ENCODE assay signal across 8 mouse cellular contexts in genomic region chr11:54867049-54867385, GRCm38 (mm10). TPM values are rescaled to one million over a fixed set of nuclear protein-coding genes. Genes with fewer than 3 reads are reported as not detected.
DNase-seq lines count a peak whose midpoint lies in the region; ATAC-seq and TF ChIP-seq lines count a peak whose summit lies in the region.

No protein-coding gene starts in this region.

- no peaks in the 10 kb centered on the region; the same call in none of the 2 replicates for H3K4me1 ChIP-seq in spleen, adult 2 months (ENCODE audit: control insufficient read depth, insufficient read depth, insufficient read length)
- peaks cover 23% of the 10 kb centered on the region for H3K4me1 ChIP-seq in embryonic facial prominence, embryonic 10.5 days
- H3K4me1 ChIP-seq in hindbrain, postnatal 0 days (ENCODE audit: insufficient read depth, low read length) = no peaks in the 10 kb centered on the region; the same call in 1 of the 2 replicates
- H3K4me1 ChIP-seq in liver, embryonic 15.5 days (replicated peaks) = peaks cover 57% of the 10 kb centered on the region
- H3K4me1 ChIP-seq in stomach, embryonic 16.5 days (ENCODE audit: control insufficient read depth, insufficient read depth, low read length) = peaks cover 12% of the 10 kb centered on the region

- peaks cover 13% of the 10 kb centered on the region for H3K36me3 ChIP-seq in spleen, adult 2 months (ENCODE audit: control insufficient read depth, insufficient read depth, low read length)
- H3K36me3 ChIP-seq in embryonic facial prominence, embryonic 10.5 days (replicated peaks) = peaks cover 42% of the 10 kb centered on the region
- H3K36me3 ChIP-seq in hindbrain, postnatal 0 days (ENCODE audit: insufficient read depth, low read length) = peaks cover 8% of the 10 kb centered on the region; the same call in 1 of the 2 replicates
- peaks cover 30% of the 10 kb centered on the region for H3K36me3 ChIP-seq in liver, embryonic 15.5 days (replicated peaks)
- peaks cover 16% of the 10 kb centered on the region; the same call in 1 of the 2 replicates for H3K36me3 ChIP-seq in stomach, embryonic 16.5 days (ENCODE audit: control insufficient read depth, insufficient read depth, low read length)

- no peak for ATAC-seq in hindbrain, postnatal 0 days
- ATAC-seq in liver, embryonic 15.5 days (ENCODE audit: insufficient read depth) = peak; percentile 55; the same call in 1 of the 2 replicates
- ATAC-seq in stomach, embryonic 16.5 days (ENCODE audit: insufficient read depth, low FRiP score) = peak; percentile 53; the same call in 1 of the 2 replicates

- no peaks in the 10 kb centered on the region for H3K27me3 ChIP-seq in spleen, adult 2 months (ENCODE audit: control insufficient read depth, insufficient read depth, low read length)
- no peaks in the 10 kb centered on the region for H3K27me3 ChIP-seq in embryonic facial prominence, embryonic 10.5 days (replicated peaks; ENCODE audit: low read depth, poor library complexity, severe bottlenecking)
- no peaks in the 10 kb centered on the region for H3K27me3 ChIP-seq in hindbrain, postnatal 0 days (ENCODE audit: insufficient read depth, low read length)
- H3K27me3 ChIP-seq in liver, embryonic 15.5 days = no peaks in the 10 kb centered on the region
- no peaks in the 10 kb centered on the region for H3K27me3 ChIP-seq in stomach, embryonic 16.5 days (ENCODE audit: control insufficient read depth, insufficient read depth, low read length)

- no peak for DNase-seq in spleen, adult 2 months (ENCODE audit: low read depth in 1 of 2, low spot score in 2 of 2)
- no peak for DNase-seq in spleen, adult 18-20 months
- DNase-seq in embryonic facial prominence, embryonic 10.5 days (ENCODE audit: low spot score) = no peak
- no peak for DNase-seq in hindbrain, postnatal 0 days (ENCODE audit: low spot score)
- DNase-seq in natural killer cell, adult 2 months (ENCODE audit: low spot score in 2 of 2) = no peak
- DNase-seq in urinary bladder, postnatal 25 days (ENCODE audit: low spot score) = no peak

- no peak for TF ChIP-seq POLR2A in spleen, adult 2 months (IDR thresholded peaks at IDR 0.05; ENCODE audit: low read depth, low read length)

- no peaks in the 10 kb centered on the region for H3K9me3 ChIP-seq in embryonic facial prominence, embryonic 10.5 days
- H3K9me3 ChIP-seq in hindbrain, postnatal 0 days (ENCODE audit: low read length) = no peaks in the 10 kb centered on the region
- no peaks in the 10 kb centered on the region for H3K9me3 ChIP-seq in liver, embryonic 15.5 days (replicated peaks)
- H3K9me3 ChIP-seq in stomach, embryonic 16.5 days (replicated peaks; ENCODE audit: control insufficient read depth, low read length) = no peaks in the 10 kb centered on the region

- 7% methylated on average over 5 of the region's 5 CpGs for WGBS in spleen, adult 2 months
- 3% methylated on average over 5 of the region's 5 CpGs for WGBS in embryonic facial prominence, embryonic 10.5 days
- WGBS in hindbrain, postnatal 0 days = under 1% methylated on average over 5 of the region's 5 CpGs
- WGBS in liver, embryonic 15.5 days (ENCODE audit: insufficient replicate concordance) = 2% methylated on average over 5 of the region's 5 CpGs
- under 1% methylated on average over 5 of the region's 5 CpGs for WGBS in stomach, embryonic 16.5 days

- no peak for TF ChIP-seq CTCF in spleen, adult 2 months (IDR thresholded peaks at IDR 0.05; ENCODE audit: extremely low read depth, insufficient read depth, insufficient read length, insufficient replicate concordance)
- no peak for TF ChIP-seq CTCF in hindbrain, postnatal 0 days (IDR thresholded peaks at IDR 0.05; ENCODE audit: low read depth)

- peak overlapping the region; percentile 96 for H3K9ac ChIP-seq in hindbrain, postnatal 0 days (replicated peaks; ENCODE audit: low read length)
- H3K9ac ChIP-seq in liver, embryonic 15.5 days = peak overlapping the region; percentile 82
- H3K9ac ChIP-seq in stomach, embryonic 16.5 days (ENCODE audit: low read length) = peak overlapping the region; percentile 98

- peak overlapping the region; percentile 88; the same call in 1 of the 2 replicates for H3K27ac ChIP-seq in spleen, adult 2 months (ENCODE audit: insufficient read depth, low read length)
- peak overlapping the region; percentile 99 for H3K27ac ChIP-seq in embryonic facial prominence, embryonic 10.5 days (replicated peaks)
- H3K27ac ChIP-seq in hindbrain, postnatal 0 days = peak overlapping the region; percentile 91; the same call in 1 of the 2 replicates
- H3K27ac ChIP-seq in liver, embryonic 15.5 days (replicated peaks) = peak overlapping the region; percentile 90
- H3K27ac ChIP-seq in stomach, embryonic 16.5 days (ENCODE audit: low read length) = peak overlapping the region; percentile 96

- H3K4me2 ChIP-seq in hindbrain, postnatal 0 days (ENCODE audit: low read depth, low read length) = peak overlapping the region; percentile 60
- H3K4me2 ChIP-seq in liver, embryonic 15.5 days = peak overlapping the region; percentile 90
- peak overlapping the region; percentile 66 for H3K4me2 ChIP-seq in stomach, embryonic 16.5 days (ENCODE audit: low read depth, low read length)

- H3K4me3 ChIP-seq in spleen, adult 2 months (ENCODE audit: extremely low read depth, insufficient read depth, insufficient read length) = peak overlapping the region; percentile 96
- H3K4me3 ChIP-seq in embryonic facial prominence, embryonic 10.5 days = peak overlapping the region; percentile 96
- peak overlapping the region; percentile 83 for H3K4me3 ChIP-seq in hindbrain, postnatal 0 days (ENCODE audit: low read length)
- H3K4me3 ChIP-seq in liver, embryonic 15.5 days (replicated peaks) = peak overlapping the region; percentile 74
- peak overlapping the region; percentile 86 for H3K4me3 ChIP-seq in stomach, embryonic 16.5 days (replicated peaks; ENCODE audit: low read length)

RNA-seq across cellular contexts. Expression of gene Hint1, which starts 0.8 kb away (rescaled TPM):
- 164 and 168 TPM in 2 replicates for polyA plus RNA-seq in spleen, adult 2 months (2012; rRNA removed)
- 643 and 644 TPM in 2 replicates for polyA plus RNA-seq in embryonic facial prominence, embryonic 10.5 days (2016; fragmentation: Nextera tagmentation; extraction: Ambion mirVana)
- total RNA-seq in hindbrain, postnatal 0 days (2014; rRNA removed) = 521 and 547 TPM in 2 replicates
- polyA plus RNA-seq in hindbrain, postnatal 0 days (2015; fragmentation: Nextera tagmentation; extraction: Ambion mirVana) = 1,077 and 1,085 TPM in 2 replicates
- 305 and 377 TPM in 2 replicates for polyA plus RNA-seq in liver, embryonic 15.5 days (2015; fragmentation: Nextera tagmentation; extraction: Ambion mirVana)
- 505 and 634 TPM in 2 replicates for polyA plus RNA-seq in stomach, embryonic 16.5 days (2015; fragmentation: Nextera tagmentation; extraction: Ambion mirVana)

RNA-seq across cellular contexts. Expression of gene Lyrm7, which starts 6.3 kb away (rescaled TPM):
- polyA plus RNA-seq in spleen, adult 2 months (2012; rRNA removed) = 0.42 and 0.48 TPM in 2 replicates
- polyA plus RNA-seq in embryonic facial prominence, embryonic 10.5 days (2016; fragmentation: Nextera tagmentation; extraction: Ambion mirVana) = 6.7 and 6.9 TPM in 2 replicates
- total RNA-seq in hindbrain, postnatal 0 days (2014; rRNA removed) = 2.6 and 3.1 TPM in 2 replicates
- polyA plus RNA-seq in hindbrain, postnatal 0 days (2015; fragmentation: Nextera tagmentation; extraction: Ambion mirVana) = 5.1 and 5.7 TPM in 2 replicates
- polyA plus RNA-seq in liver, embryonic 15.5 days (2015; fragmentation: Nextera tagmentation; extraction: Ambion mirVana) = 2.6 and 4.1 TPM in 2 replicates
- polyA plus RNA-seq in stomach, embryonic 16.5 days (2015; fragmentation: Nextera tagmentation; extraction: Ambion mirVana) = 10.5 and 10.6 TPM in 2 replicates

RNA-seq across cellular contexts. Expression of gene Gpx3, which starts 35.2 kb away (rescaled TPM):
- 62.8 and 70.0 TPM in 2 replicates for polyA plus RNA-seq in spleen, adult 2 months (2012; rRNA removed)
- 72.8 and 90.1 TPM in 2 replicates for polyA plus RNA-seq in embryonic facial prominence, embryonic 10.5 days (2016; fragmentation: Nextera tagmentation; extraction: Ambion mirVana)
- 28.5 and 30.5 TPM in 2 replicates for total RNA-seq in hindbrain, postnatal 0 days (2014; rRNA removed)
- polyA plus RNA-seq in hindbrain, postnatal 0 days (2015; fragmentation: Nextera tagmentation; extraction: Ambion mirVana) = 78.0 and 78.1 TPM in 2 replicates
- polyA plus RNA-seq in liver, embryonic 15.5 days (2015; fragmentation: Nextera tagmentation; extraction: Ambion mirVana) = 43.1 and 43.3 TPM in 2 replicates
- polyA plus RNA-seq in stomach, embryonic 16.5 days (2015; fragmentation: Nextera tagmentation; extraction: Ambion mirVana) = 174 and 187 TPM in 2 replicates
